Mouse (Mus musculus) olfactory bulb, adult 2 months (tissue): Measurements from ENCODE around the gene Sbsn. TPM values are rescaled to one million over a fixed set of nuclear protein-coding genes. Genes with fewer than 3 reads are reported as not detected.
A peak's percentile ranks its signal among the peaks of the same experiment; 100 is the strongest.

Source experiments
- H3K27ac ChIP-seq: fragments of 200-500 bp; 2 replicates; pipeline ENCODE4 v1.5.1; 2012; ENCODE audit warnings: low read depth, low read length; ENCODE audit not compliant: insufficient read depth
- H3K4me1 ChIP-seq: fragments of 200-500 bp; 2 replicates; pipeline ENCODE4 v1.6.1; 2012; ENCODE audit warnings: low read length; ENCODE audit not compliant: control insufficient read depth, insufficient read depth
- H3K4me3 ChIP-seq: fragments of 200-500 bp; 2 replicates; pipeline ENCODE4 v1.5.1; 2012; ENCODE audit warnings: mild to moderate bottlenecking, low read depth, low read length, moderate library complexity; ENCODE audit not compliant: insufficient read depth
- CTCF ChIP-seq: fragments of 200-500 bp; IDR thresholded peaks from 2 replicates; pipeline ENCODE4 v1.5.1; 2012; ENCODE audit warnings: low read depth, mild to moderate bottlenecking, low read length, moderate library complexity; ENCODE audit not compliant: insufficient read depth
- POLR2A ChIP-seq: fragments of 200-500 bp; IDR thresholded peaks from 2 replicates; pipeline ENCODE4 v1.6.1; 2012; ENCODE audit warnings: mild to moderate bottlenecking, low read depth, low read length, moderate library complexity; ENCODE audit not compliant: insufficient read depth
- WGBS: fragments of 180-500 bp; shearing (Covaris S2); methylation state at CpG from one replicate; pipeline ENCODE4 v1.1.7; 2018; 5-methylcytosine and 5-hydroxymethylcytosine counted together
- polyA plus RNA-seq: library from polyadenylated mRNA; stranded (reverse); fragments of >200 nt; gene quantifications from 2 replicates; pipeline ENCODE4 v1.2.4, GENCODE M21; 2012; ENCODE audit warnings: low replicate concordance; ENCODE audit not compliant: missing spikeins, insufficient read depth, insufficient read length

Gene Sbsn
- polyA plus RNA-seq, 1 experiment: not detected

DNA sequence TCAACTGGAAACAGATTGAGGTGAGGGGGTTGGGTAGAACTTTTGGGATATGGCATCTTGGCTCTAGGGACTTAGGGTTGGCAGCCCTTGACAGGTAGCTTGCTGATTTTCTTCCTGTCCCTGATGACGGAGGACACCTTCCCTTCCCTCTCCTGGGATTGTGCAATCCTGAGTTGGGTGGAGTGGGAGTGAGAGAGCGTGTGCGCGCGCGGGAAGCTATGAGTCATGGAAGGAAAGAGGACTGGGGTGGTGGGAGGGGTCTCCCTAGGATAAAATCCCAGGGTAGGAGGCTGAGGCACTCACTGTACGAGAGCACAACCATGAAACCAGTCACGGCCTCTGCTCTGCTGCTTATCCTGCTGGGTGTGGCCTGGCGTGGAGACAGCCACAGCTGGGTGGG lies 24.8 kb downstream of the Sbsn start:
- TF ChIP-seq CTCF (no peak), POLR2A (no peak)
- 58% methylated on average over 9 of the region's 9 CpGs for WGBS
- H3K4me3 ChIP-seq: no peak overlapping the region
- no peak overlapping the region for H3K27ac ChIP-seq
- peaks cover 13% of the 10 kb centered on the region for H3K4me1 ChIP-seq

DNA sequence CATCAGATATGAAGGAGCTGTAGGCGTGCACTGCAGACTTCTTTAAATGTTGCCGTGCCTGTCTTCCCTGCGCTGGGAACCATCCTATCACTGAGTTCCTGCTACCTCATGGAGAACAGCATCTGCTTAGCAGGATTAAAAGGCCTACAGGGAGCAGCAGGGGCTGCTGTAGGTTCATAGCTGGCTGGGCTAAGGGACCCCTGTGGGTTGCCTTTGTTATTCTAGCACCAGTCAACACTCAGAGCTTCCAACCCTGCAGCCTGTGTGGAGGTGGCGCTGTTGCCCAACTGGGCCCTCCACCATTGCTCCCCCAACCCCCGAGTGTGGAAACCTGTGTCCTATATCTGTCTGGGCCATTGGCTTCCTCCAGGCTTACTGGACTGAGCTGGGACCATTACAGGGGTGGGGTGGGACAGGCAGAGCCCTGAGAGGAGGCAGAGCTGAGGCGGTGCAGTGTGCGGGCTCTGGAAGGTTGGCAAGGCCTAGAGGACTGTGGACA lies 25.9 kb downstream of the Sbsn start:
- Histone ChIP-seq H3K4me1 (peaks cover 13% of the 10 kb centered on the region), H3K4me3 (no peak overlapping the region), H3K27ac (no peak overlapping the region)
- TF ChIP-seq CTCF: no peak
- TF ChIP-seq POLR2A: no peak
- 72% methylated on average over 7 of the region's 7 CpGs for WGBS

DNA sequence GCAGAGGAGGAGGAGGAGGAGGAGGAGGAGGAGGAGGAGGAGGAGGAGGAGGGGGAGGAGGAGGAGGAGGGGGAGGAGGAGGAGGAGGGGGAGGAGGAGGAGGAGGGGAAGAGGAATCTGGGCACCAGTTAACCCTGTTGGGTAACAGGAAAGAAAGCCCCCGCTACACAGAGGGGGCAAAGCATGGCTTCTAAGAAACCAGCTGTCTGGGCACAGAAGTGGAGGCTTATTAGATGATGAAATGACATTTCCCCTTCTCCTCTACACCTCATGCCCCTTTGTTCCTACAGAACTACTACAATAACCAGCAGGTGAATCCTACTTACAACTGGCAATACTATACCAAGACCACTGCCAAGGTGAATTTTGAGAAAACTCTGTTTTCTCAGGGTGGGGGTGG lies 26.6 kb downstream of the Sbsn start:
- Histone ChIP-seq H3K4me1 (peaks cover 13% of the 10 kb centered on the region), H3K4me3 (no peak overlapping the region), H3K27ac (no peak overlapping the region)
- TF ChIP-seq CTCF (no peak), POLR2A (no peak)
- WGBS: 93% methylated on average over 1 of the region's 1 CpGs

DNA sequence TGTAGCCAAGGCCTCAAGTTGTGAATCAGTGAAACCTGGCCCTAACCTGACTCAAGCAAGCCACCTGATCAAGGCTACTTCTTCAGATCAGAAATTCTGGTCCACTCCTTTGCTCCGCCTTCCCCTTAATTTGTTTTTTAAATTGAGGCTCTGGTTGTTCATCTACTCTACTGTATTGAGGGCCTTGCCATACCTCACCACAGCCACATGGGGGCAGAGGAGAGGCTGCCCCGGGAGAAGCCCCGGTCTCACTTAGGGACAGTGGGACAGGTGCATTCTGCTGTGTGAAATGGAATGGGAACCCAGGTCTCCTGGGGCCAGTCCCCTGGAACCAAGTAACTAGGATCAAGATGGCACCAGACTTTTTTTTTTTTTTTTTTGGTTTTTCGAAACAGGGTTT lies 30.5 kb downstream of the Sbsn start:
- Histone ChIP-seq H3K4me3 (no peak overlapping the region), H3K27ac (no peak overlapping the region), H3K4me1 (peaks cover 14% of the 10 kb centered on the region)
- 0 out of 2 replicates have a peak, but pooled peaks have one; percentile 33 for TF ChIP-seq CTCF
- TF ChIP-seq POLR2A: no peak
- 72% methylated on average over 4 of the region's 4 CpGs for WGBS

DNA sequence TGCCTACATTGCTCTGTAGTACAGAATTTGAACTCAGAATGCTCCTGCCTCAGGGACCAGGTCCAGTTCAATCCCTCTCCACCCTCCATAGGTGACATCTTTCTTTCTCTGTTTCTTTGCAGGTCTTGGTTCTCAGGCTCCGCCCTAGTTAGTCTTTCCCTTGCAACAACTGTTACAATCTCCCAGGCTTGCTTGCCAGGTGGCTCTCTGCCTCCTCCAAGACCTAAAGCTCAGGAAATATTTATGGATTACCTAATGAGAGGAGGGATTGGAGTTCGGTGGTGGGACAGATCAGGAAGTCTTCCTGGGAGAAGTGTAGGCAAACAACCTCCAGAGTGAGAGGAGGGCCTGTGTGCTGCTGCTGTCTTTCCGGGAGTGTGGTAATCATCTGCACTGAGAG lies 31.4 kb downstream of the Sbsn start:
- Histone ChIP-seq H3K4me1 (peaks cover 12% of the 10 kb centered on the region), H3K4me3 (no peak overlapping the region), H3K27ac (no peak overlapping the region)
- WGBS: 82% methylated on average over 3 of the region's 3 CpGs
- TF ChIP-seq CTCF (no peak), POLR2A (no peak)

DNA sequence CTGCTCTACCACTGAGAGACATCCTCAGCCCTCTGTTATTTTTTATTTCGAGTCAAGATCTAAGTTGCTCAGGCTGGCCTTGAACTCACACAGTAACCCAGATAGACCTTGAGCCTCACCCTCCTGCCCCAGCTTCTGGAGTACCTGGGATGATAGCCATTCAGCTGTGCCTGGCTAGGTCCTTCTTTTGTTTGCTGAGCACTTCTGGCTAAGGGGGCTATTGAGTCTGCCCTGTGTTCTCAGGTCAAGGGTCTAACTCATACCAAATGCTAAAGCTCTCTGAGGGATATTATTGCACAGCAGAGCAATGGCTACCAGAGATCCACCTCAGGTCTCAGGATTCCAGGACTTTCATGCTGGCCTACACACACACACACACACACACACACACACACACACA lies 33.9 kb downstream of the Sbsn start:
- TF ChIP-seq CTCF (no peak), POLR2A (no peak)
- H3K27ac ChIP-seq: no peak overlapping the region

DNA sequence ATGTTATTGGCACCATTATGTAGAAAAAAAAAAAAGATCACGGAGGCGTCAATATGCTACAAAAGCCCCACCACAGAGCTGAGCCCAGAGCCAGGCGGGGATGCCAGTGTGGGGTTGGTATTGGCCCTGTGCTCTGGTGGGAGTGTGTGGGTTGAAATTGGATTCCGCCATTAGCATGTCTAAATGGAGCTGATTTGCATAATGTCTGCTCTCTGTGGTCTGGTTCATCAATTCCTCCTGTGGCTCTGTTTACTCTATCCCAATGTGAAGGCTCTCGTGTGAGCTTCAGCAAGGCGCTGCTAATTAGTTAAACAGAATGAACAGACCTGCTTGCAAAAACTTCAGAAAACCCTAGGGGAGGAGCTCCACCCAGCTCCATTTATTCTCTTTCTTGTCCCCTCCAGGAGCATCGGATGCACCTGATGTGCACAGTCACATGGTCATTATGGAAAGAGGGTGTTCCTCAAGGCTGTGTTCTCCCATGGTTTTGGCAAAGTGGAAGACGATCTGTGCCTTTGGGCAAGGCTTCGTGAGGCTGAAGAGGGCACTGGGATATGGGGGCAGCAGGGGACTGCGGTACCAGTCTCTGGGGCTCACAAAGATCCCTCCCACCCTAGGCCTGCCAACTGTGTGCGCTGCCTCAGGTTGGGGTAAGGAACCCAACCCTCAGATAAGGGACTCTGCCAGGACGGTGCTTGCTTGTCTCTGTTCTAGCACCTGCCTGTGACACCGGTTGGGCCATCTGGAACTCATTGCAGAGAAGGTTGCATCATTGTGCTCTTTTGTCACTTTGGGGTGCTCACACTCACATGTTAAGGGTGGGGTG lies 34.7 kb downstream of the Sbsn start:
- 58% methylated on average over 13 of the region's 13 CpGs for WGBS
- TF ChIP-seq POLR2A (no peak), CTCF (no peak)
- no peak overlapping the region for H3K27ac ChIP-seq
- H3K4me1 ChIP-seq: peaks cover 23% of the 10 kb centered on the region
- H3K4me3 ChIP-seq: no peak overlapping the region

More for the DNA sequence above, 33.9 kb downstream of the Sbsn start:
- peaks cover 20% of the 10 kb centered on the region for H3K4me1 ChIP-seq
- H3K4me3 ChIP-seq: no peak overlapping the region
- 80% methylated on average over 1 of the region's 1 CpGs for WGBS

DNA sequence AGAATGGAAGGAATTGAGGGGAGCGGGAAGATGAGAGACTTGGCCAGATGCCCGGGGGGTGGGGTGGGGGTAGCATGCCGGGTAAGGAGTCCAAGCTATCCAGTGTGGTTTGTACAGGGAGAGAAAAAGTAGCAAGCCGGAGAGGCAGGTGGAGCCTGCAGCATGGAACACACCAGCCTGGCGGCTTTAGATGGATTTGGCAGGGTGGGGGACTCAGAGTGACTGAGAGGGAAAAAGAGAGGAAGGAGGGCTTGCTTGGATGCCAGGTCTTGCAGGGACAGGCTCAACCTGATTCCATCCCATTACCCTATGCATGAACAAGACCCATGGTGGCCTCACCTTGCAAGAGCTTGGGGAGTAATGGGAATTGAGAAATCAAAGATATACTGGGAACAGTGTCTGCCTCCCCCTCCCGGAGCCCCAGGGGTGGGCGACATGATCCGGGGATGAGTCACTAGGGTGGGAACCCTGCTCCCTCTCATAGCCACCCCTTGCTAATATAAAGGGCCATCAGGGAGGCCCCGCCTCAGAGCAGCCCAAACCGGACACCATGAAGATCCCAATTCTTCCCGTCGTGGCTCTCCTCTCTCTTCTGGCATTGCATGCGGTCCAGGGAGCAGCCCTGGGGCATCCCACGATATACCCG lies 36.2 kb downstream of the Sbsn start, which contains the start of gene Krtdap:
Krtdap (plus strand) TSS at position 520 of the 646 bp plus-strand sequence.
- H3K4me3 ChIP-seq: no peak within 1 kb of the TSS
- H3K4me1 ChIP-seq: peaks cover 23% of the 10 kb centered on the region
- 50% methylated on average over 15 of the region's 15 CpGs for whole genome bisulfite sequencing
- TF ChIP-seq POLR2A (no peak), CTCF (no peak)
- H3K27ac ChIP-seq: no peak within 1 kb of the TSS

DNA sequence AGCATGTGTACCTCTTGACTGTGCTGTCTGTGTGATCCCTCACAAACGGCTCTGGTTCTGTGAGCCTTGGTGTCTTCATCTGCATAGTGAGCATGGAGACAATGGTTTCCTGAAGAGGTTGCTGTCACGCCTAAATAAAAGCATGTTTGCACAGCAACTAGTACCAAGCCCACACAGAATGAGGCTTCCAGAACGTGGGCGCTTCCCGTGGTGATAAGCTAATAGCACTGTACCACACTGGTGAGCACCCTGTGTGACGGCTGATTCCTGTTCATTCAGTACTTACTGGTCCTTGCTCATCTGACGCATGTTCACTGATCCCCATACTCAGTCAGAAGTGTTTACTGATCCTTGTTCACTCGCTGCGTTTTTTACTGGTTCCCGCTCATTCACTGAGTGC lies 38.9 kb downstream of the Sbsn start:
- H3K4me3 ChIP-seq: no peak overlapping the region
- no peak overlapping the region for H3K27ac ChIP-seq
- peaks cover 23% of the 10 kb centered on the region for H3K4me1 ChIP-seq
- TF ChIP-seq CTCF: no peak
- no peak for TF ChIP-seq POLR2A
- WGBS: 42% methylated on average over 10 of the region's 10 CpGs
